Mouse (Mus musculus) layer of hippocampus, adult 9-11 months (tissue): ENCODE data around the gene Igf1r.

ENCODE experiments used
- DNase-seq: peaks from one replicate; pipeline ENCODE4 v3.0.0; 2022

The Igf1r gene

GRCm38 (mm10) chr7:68057010-68057409 is 104.4 kb downstream of the Igf1r start:
- no peak for DNase-seq

DNA sequence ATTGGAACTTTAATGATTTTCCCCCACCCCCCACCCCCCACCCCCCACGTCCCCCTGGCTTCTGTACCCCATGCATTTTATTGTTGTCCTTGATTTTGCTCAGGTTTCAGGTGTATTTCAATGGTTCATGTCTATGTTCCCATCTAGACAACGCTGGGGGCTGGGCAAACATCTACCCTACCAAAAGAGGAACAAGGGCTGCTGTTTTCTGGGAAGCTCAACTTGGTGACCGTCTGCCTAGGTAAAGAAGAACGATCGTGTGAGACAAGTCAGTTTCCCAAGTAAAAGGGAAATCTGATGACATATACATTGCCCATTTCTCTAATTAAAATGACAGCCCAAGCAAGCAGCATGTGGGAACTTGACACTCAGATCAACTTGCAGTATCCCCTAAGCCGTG is 107.1 kb downstream of the Igf1r start:
- no peak for DNase-seq

DNA sequence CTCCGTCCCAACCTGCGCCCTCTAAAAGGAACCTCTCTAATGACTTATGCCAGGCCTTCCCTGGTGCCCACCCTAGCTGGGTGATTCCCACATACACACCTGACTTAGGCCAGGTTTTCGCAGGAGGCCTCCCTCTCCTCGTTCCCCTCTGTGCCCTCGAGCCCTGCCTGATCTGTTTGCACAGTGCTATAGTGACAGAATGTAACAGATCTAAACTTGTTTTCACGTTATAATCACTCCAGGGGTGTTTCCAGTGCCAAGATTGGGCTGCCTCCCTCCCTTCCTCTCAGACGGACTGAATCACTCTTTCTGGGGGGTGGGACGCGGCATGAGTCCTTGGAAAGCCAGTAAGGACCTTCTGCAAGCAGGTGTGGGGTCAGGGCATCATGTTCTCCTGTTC is 108.8 kb downstream of the Igf1r start:
- no peak for DNase-seq

DNA sequence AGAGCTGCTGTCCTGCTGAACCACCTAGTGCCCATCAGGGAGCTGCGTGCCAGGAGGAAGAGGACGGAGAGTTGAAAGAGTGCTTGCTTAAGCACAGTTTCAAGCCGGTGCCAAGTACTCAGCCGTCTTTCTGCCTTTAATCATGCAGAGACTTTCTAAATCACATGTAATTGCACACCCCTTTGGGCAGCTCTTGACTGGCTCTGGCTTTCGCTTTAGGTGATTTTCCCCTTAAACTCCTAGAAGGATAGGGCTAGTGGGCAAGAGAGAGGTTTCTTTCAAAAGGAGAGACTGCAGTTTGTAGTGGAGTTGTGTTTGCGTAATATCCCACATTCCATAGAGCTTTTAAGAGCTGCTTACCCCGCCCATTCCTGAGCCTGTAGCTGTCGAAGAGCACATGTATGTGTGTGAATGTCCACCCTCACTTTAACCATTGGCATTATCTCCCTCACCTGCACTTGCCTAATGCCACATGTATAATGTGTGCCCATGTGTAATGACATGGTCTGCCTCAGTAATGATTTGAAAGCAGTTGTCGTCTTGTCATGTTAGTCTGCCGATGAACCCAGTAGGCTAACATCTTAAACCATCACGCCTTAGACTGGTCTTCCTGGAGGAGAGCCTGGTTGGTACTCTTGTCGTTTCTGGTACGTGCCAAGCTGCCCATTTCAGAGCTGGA is 109.7 kb downstream of the Igf1r start:
- no peak for DNase-seq

GRCm38 (mm10) chr7:68062849-68063208 is 110.2 kb downstream of the Igf1r start:
- no peak for DNase-seq

- no peak for DNase-seq
These were observed 111.1 kb downstream of the Igf1r start for GRCm38 (mm10) chr7:68063711-68064110.

GRCm38 (mm10) chr7:68064120-68064519 is 111.5 kb downstream of the Igf1r start:
- DNase-seq: no peak

DNA sequence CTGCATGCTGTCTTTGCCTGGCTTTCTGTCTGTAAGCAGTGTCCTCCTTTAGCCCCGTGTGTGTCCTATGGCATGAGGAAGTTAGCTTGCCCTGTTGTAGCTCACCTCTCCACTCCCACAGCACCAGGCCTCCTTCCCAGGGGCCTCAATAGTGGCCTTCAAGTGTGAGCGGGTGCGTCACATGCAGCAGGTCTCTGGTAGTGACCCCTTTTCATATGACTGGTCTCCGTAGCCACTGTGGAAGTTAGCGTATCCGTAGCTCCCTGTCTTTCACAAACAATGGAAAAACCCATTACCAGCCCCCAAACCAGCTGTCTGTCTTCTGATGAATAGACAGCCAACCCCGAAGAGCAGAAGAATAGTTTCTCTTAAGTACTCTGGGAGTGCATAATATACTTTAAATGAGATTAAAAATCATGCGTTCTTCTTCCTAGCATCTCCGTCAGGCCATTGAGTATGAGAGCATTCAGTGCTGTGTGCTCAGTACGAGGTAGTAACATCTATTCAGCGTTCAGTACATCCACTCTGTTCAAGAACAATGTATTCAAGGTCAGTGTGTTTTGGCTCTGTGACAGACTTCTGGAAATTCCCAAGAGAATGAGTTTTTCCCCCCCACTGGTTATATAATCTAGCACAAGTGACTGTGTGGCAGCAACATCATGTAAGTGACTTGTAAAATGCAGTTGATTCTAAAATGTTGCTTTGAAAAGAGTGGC is 112.2 kb downstream of the Igf1r start:
- DNase-seq: peak; percentile 42

DNA sequence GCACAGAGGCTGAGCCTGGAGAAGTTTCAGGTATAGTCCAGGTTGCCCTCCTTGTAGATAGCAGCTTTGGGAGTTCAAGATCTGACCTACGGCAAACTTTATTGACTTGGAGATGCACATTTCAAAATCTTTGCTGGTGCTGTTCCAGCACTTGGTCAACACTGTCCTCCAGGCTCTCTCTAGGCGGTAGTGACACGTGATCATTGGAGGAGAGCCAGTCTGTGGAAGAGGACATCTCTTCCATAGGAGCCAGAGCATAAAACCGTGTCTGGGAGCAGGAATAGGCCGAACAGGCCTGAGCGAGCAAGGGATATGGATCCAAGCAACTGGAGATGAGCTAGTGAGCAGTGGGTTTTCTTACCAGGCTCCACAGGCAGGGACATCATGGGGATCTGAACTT is 113.3 kb downstream of the Igf1r start:
- DNase-seq: no peak

DNA sequence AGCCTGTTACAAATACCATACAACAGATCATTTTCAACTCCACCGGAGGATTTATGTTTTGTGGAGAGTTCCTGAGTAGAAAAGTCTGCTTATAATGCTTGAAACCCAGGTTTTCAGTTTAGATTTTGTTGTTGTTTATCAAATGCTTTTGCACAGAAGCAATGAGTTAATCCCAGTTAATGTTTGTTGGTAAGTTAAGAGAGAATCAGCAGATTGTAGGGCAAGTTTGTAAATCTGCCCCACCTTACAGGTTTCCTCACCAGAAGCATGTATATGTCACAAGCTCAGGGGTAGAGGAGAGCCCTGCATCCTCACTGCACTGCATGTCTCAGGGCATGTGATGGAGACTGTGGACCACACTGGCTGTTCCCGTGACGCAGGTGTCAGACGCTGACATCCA is 114.7 kb downstream of the Igf1r start:
- DNase-seq: no peak

DNA sequence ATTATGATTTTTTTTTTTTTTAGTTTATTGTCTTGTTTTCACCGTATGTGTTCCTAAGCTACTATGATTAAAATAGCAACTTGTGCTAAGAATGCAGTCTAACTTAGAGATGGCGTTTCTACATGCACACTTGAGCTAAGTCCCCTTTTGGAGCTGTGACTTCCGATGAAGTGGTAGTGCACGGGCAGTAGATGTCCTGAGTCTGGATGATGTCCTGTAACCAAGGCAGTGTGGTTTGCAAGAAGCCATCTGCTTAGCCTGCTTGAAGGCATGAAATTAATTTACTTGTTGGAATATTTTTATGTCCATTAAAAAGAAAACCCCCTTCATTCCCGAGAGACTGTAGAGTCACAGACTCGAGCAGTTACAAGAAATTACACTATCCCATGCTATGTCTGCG is 116.7 kb downstream of the Igf1r start:
- DNase-seq: no peak

DNA sequence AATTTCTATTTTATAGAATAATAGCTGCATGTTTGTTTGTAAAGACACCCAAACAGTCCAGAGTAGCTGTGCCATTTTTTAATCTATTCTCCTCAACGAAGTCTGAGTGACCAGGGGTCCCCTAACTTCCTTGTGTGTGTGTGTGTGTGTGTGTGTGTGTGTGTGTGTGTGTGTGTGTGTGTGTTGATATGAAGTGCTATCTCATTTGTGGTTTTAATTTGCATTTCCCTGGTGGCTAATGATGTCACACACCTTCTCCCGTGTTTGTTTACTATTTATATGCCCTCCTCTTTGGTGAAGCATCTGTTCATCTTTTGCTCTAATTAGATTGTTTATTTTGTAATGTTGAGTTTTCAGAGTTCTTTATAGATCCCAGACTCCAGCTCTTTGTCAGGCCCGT is 117.4 kb downstream of the Igf1r start:
- DNase-seq: no peak

- peak; percentile 61 for DNase-seq
These were observed 118.0 kb downstream of the Igf1r start for GRCm38 (mm10) chr7:68070626-68071025.

GRCm38 (mm10) chr7:68071050-68071449 is 118.4 kb downstream of the Igf1r start:
- no peak for DNase-seq

GRCm38 (mm10) chr7:68071749-68072148 is 119.1 kb downstream of the Igf1r start:
- DNase-seq: no peak

DNA sequence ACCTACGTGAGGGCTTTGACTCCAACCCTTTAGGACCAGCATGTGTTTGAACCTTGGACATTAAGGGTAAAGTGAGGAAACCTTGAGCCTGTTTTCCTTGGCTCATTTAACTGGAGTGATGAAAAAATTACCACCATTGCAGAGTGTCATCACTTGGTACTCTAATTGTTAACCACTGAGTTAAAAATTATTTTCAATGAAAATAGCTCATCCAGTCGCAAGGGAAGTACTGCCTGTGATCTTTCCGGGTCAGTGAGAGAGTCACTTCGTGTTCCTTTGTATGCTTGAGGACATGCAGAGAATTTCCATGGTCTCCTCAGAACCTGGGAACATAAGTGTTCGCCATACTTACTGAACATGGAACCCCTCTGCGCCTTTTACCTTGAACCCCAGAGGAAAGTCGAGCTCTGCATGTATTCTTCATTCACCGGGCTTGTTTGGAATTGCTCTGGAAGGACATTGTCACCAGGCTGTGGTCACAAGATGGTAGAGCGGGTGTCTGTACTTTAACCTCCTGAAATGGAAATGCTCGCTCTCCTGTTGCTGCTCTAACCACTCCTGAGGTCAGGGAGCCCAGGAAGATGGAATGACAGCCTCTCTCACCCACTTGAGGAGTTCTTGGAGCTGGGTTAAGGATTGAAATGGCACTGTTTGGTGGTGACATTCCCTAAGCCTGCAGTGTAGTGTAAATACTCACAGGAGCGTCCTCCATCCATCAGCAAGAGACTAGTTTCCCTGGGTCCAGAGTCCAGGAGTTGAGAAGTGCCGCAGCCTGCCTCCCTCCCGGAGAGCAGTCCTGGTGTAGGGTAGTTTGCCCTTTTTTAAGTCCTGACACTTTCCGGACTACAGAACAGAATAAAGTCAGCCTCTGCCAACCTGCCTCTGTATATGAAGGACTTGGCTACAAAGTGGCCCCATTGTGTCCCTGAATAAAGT is 120.2 kb downstream of the Igf1r start:
- DNase-seq: no peak

- no peak for DNase-seq
These were observed 120.8 kb downstream of the Igf1r start for GRCm38 (mm10) chr7:68073460-68073806.

- no peak for DNase-seq
These were observed 122.1 kb downstream of the Igf1r start for GRCm38 (mm10) chr7:68074748-68075147.

GRCm38 (mm10) chr7:68075401-68075800 is 122.8 kb downstream of the Igf1r start:
- DNase-seq: no peak

- no peak for DNase-seq
These were observed 127.7 kb downstream of the Igf1r start for GRCm38 (mm10) chr7:68080122-68080845.

DNA sequence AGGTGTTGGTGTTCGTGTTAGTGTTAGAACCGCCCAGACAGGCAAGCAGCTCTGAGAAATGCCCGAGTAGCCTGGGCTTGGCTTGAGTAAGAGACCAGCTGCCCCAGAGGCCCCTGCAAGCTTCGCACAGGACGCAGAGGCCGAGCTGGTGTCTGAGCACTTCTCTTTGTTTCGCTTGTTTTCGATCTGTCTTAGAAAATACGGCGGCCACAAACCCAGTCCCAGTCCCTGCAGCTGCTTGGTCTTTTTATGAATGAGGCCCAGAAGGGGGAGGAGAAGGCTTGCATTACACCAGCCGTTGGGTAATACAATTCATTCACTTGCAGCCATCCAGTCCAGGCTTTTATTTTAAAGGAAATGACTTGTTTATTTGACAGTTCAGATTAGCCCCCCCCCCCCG is 132.7 kb downstream of the Igf1r start:
- DNase-seq: peak; percentile 70

DNA sequence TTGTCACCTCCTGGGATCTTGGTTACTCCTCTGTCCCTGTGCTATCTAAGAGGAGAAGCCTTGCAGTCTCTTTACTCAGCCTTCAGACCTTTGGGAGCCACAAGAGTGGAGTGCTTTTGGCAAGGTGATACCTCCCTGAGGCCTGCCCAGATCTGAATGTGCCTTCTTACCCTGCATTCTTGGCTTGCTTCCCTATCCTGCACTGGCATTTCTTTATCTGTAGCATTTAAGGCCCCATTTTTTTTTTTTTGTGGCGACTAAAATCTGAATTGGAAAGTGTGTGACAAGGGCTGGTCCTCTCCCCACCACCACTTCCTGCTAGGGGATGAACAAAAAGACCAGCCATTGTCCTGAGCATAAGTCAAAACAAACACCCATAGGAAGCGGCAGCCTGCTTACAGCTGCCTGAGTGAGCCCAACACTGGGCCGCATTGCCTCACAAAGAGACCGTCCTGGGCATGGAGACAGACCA is 133.3 kb downstream of the Igf1r start:
- DNase-seq: no peak

GRCm38 (mm10) chr7:68087496-68087895 is 134.9 kb downstream of the Igf1r start:
- DNase-seq: peak; percentile 38
